Mouse (Mus musculus) hindbrain, embryonic 13.5 days (tissue): ENCODE data around the gene Krt86. TPM values are rescaled to one million over a fixed set of nuclear protein-coding genes. Genes with fewer than 3 reads are reported as not detected.
"Not testable (repeated sequence)": the region's sequence is repeated elsewhere in the genome, so short reads cannot be mapped to it uniquely, and the experiment has no call there.

Experiments used
- ATAC-seq: fragments of 200-750 bp; cut with Nextera tagmentation; 2 replicates; pipeline ENCODE4 v1.8.0; 2017; ENCODE audit warnings: moderate TSS enrichment; ENCODE audit not compliant: low FRiP score
- H3K27ac ChIP-seq: fragments of 300-500 bp; sonication (generic); 2 replicates; pipeline ENCODE4 v1.5.1; 2015; ENCODE audit warnings: inconsistent platforms, mild to moderate bottlenecking, moderate library complexity
- H3K27me3 ChIP-seq: fragments of 300-500 bp; sonication (generic); 2 replicates; pipeline ENCODE4 v1.6.1; 2015; ENCODE audit warnings: mild to moderate bottlenecking, inconsistent platforms
- H3K36me3 ChIP-seq: fragments of 300-500 bp; sonication (generic); 2 replicates; pipeline ENCODE4 v1.6.1; 2015; ENCODE audit warnings: mild to moderate bottlenecking, inconsistent platforms
- H3K4me1 ChIP-seq: fragments of 300-500 bp; sonication (generic); replicated peaks from 2 replicates; pipeline ENCODE4 v1.6.1; 2015; ENCODE audit warnings: inconsistent platforms
- H3K4me2 ChIP-seq: fragments of 300-500 bp; sonication (generic); 2 replicates; pipeline ENCODE4 v1.6.1; 2015; ENCODE audit warnings: inconsistent platforms, mild to moderate bottlenecking, moderate library complexity
- H3K4me3 ChIP-seq: fragments of 300-500 bp; sonication (generic); 2 replicates; pipeline ENCODE4 v1.5.1; 2015; ENCODE audit warnings: mild to moderate bottlenecking, inconsistent platforms
- H3K9ac ChIP-seq: fragments of 300-500 bp; sonication (generic); 2 replicates; pipeline ENCODE4 v1.6.1; 2015; ENCODE audit warnings: mild to moderate bottlenecking, inconsistent platforms
- H3K9me3 ChIP-seq: fragments of 300-500 bp; sonication (generic); 2 replicates; pipeline ENCODE4 v1.6.1; 2016; ENCODE audit warnings: inconsistent platforms
- WGBS: fragments of 180-500 bp; shearing (Covaris S2); methylation state at CpG from one replicate; pipeline ENCODE4 v1.1.7; 2015; 5-methylcytosine and 5-hydroxymethylcytosine counted together
- polyA plus RNA-seq: library from polyadenylated mRNA; unstranded; fragments of >200 nt; fragmentation: Nextera tagmentation; extraction: Ambion mirVana; gene quantifications from 2 replicates; pipeline ENCODE4 v1.2.1, GENCODE M21; 2015

Krt86 gene
- polyA plus RNA-seq, 1 experiment from 2014 or later, result not detected

GRCm38 (mm10) chr15:101494203-101494602, 20.9 kb downstream of the Krt86 start:
- no peak overlapping the region for H3K27ac ChIP-seq
- 24% methylated on average over 1 of the region's 1 CpGs for WGBS
- no peaks in the 10 kb centered on the region for H3K36me3 ChIP-seq
- ATAC-seq, result no peak
- no peak overlapping the region for H3K9ac ChIP-seq
- H3K4me2 ChIP-seq, result no peak overlapping the region
- no peaks in the 10 kb centered on the region for H3K9me3 ChIP-seq
- H3K4me1 ChIP-seq, result no peaks in the 10 kb centered on the region; the same call in 1 of the 2 replicates
- H3K4me3 ChIP-seq, result no peak overlapping the region
- no peaks in the 10 kb centered on the region for H3K27me3 ChIP-seq

- Histone ChIP-seq H3K4me1 (no peaks in the 10 kb centered on the region; the same call in 1 of the 2 replicates), H3K27ac (no peak overlapping the region), H3K9me3 (no peaks in the 10 kb centered on the region), H3K4me3 (no peak overlapping the region), H3K4me2 (no peak overlapping the region), H3K9ac (no peak overlapping the region), H3K27me3 (no peaks in the 10 kb centered on the region), H3K36me3 (no peaks in the 10 kb centered on the region)
- 88% methylated on average over 8 of the region's 8 CpGs for WGBS
- no peak for ATAC-seq
These were observed 22.0 kb downstream of the Krt86 start for GRCm38 (mm10) chr15:101495266-101495665.

GRCm38 (mm10) chr15:101497181-101497580, 23.9 kb downstream of the Krt86 start:
- no peaks in the 10 kb centered on the region for H3K36me3 ChIP-seq
- no peak overlapping the region for H3K4me3 ChIP-seq
- H3K9me3 ChIP-seq, result no peaks in the 10 kb centered on the region
- no peaks in the 10 kb centered on the region for H3K4me1 ChIP-seq
- WGBS, result 83% methylated on average over 2 of the region's 2 CpGs
- H3K9ac ChIP-seq, result no peak overlapping the region
- no peak overlapping the region for H3K4me2 ChIP-seq
- H3K27me3 ChIP-seq, result no peaks in the 10 kb centered on the region
- no peak for ATAC-seq
- H3K27ac ChIP-seq, result no peak overlapping the region

- peaks cover 4% of the 10 kb centered on the region; the same call in 1 of the 2 replicates for H3K4me1 ChIP-seq
- no peaks in the 10 kb centered on the region for H3K36me3 ChIP-seq
- no peaks in the 10 kb centered on the region for H3K27me3 ChIP-seq
- H3K9me3 ChIP-seq, result no peaks in the 10 kb centered on the region
- H3K4me3 ChIP-seq, result no peak overlapping the region
- no peak overlapping the region for H3K27ac ChIP-seq
- no peak overlapping the region for H3K4me2 ChIP-seq
- WGBS, result 66% methylated on average over 14 of the region's 14 CpGs
- no peak for ATAC-seq
- no peak overlapping the region for H3K9ac ChIP-seq
These were observed 33.8 kb downstream of the Krt86 start for GRCm38 (mm10) chr15:101506896-101507758.

- Histone ChIP-seq H3K9me3 (no peaks in the 10 kb centered on the region), H3K4me3 (no peak overlapping the region), H3K27me3 (no peaks in the 10 kb centered on the region), H3K36me3 (no peaks in the 10 kb centered on the region), H3K4me1 (peaks cover 4% of the 10 kb centered on the region; the same call in 1 of the 2 replicates), H3K9ac (no peak overlapping the region), H3K27ac (no peak overlapping the region), H3K4me2 (no peak overlapping the region)
- WGBS, result 83% methylated on average over 9 of the region's 9 CpGs
- ATAC-seq, result no peak
These were observed 35.0 kb downstream of the Krt86 start for GRCm38 (mm10) chr15:101508247-101508646.

- H3K27me3 ChIP-seq, result peaks cover 14% of the 10 kb centered on the region
- WGBS, result 72% methylated on average over 2 of the region's 2 CpGs
- ATAC-seq, H3K4me1 ChIP-seq, H3K27ac ChIP-seq, H3K4me2 ChIP-seq, H3K4me3 ChIP-seq, H3K9me3 ChIP-seq, H3K36me3 ChIP-seq, H3K9ac ChIP-seq: not testable (repeated sequence)
These were observed 43.9 kb downstream of the Krt86 start, which contains the start of gene Gm49425 for GRCm38 (mm10) chr15:101517161-101517560. Gene Gm49425, minus strand, starts transcription at chr15:101517261.

GRCm38 (mm10) chr15:101519792-101520191, 46.5 kb downstream of the Krt86 start:
- no peaks in the 10 kb centered on the region for H3K9me3 ChIP-seq
- no peaks in the 10 kb centered on the region for H3K36me3 ChIP-seq
- H3K4me1 ChIP-seq, result no peaks in the 10 kb centered on the region
- no peak overlapping the region for H3K4me3 ChIP-seq
- no peak overlapping the region for H3K4me2 ChIP-seq
- no peak overlapping the region for H3K9ac ChIP-seq
- 21% methylated on average over 2 of the region's 2 CpGs for WGBS
- no peak overlapping the region for H3K27ac ChIP-seq
- ATAC-seq, result no peak
- H3K27me3 ChIP-seq, result peaks cover 17% of the 10 kb centered on the region

- Histone ChIP-seq H3K27ac (no peak overlapping the region), H3K4me1 (no peaks in the 10 kb centered on the region), H3K9ac (no peak overlapping the region), H3K4me3 (no peak overlapping the region), H3K36me3 (no peaks in the 10 kb centered on the region), H3K4me2 (no peak overlapping the region), H3K9me3 (no peaks in the 10 kb centered on the region), H3K27me3 (peaks cover 17% of the 10 kb centered on the region)
- 78% methylated on average over 4 of the region's 4 CpGs for WGBS
- no peak for ATAC-seq
These were observed 49.4 kb downstream of the Krt86 start for GRCm38 (mm10) chr15:101522556-101523232.

Other genes with a start within 250 kb of the Krt86 start
- gene Grasp, start 249.3 kb upstream of the Krt86 start, polyA plus RNA-seq, result 1.7 and 1.8 TPM in 2 replicates
- 4.9 and 5.0 TPM in 2 replicates for gene Nr4a1, start 219.2 kb upstream of the Krt86 start, polyA plus RNA-seq
- 82.9 and 84.6 TPM in 2 replicates for gene Atg101, start 189.2 kb upstream of the Krt86 start, polyA plus RNA-seq
- gene 6030408B16Rik, start 180.3 kb upstream of the Krt86 start, polyA plus RNA-seq, result 0.56 and 0.66 TPM in 2 replicates
- 0.09 and 0.10 TPM in 2 replicates for gene Krt80, start 103.3 kb upstream of the Krt86 start, polyA plus RNA-seq
- gene Krt7, start 62.4 kb upstream of the Krt86 start, polyA plus RNA-seq, result 0.77 and 0.88 TPM in 2 replicates
- 0.19 and 0.23 TPM in 2 replicates for gene Krt87, start 34.7 kb upstream of the Krt86 start, polyA plus RNA-seq
- not detected in 2 replicates for gene Krt88, start 25.7 kb upstream of the Krt86 start, polyA plus RNA-seq
- gene Krt81, start 9.7 kb upstream of the Krt86 start, polyA plus RNA-seq, result not detected in 2 replicates
- not detected in 2 replicates for gene Krt83, start 18.0 kb downstream of the Krt86 start, polyA plus RNA-seq
- not detected in 2 replicates for gene Gm49425, start 43.8 kb downstream of the Krt86 start, polyA plus RNA-seq
- 0.16 TPM in 1 of 2 replicates, not detected in the other for gene Krt84, start 59.3 kb downstream of the Krt86 start, polyA plus RNA-seq
- gene Krt82, start 77.2 kb downstream of the Krt86 start, polyA plus RNA-seq, result not detected in 2 replicates
- gene Krt90, start 89.5 kb downstream of the Krt86 start, polyA plus RNA-seq, result 0.08 TPM in 1 of 2 replicates, not detected in the other
- gene Krt75, start 100.4 kb downstream of the Krt86 start, polyA plus RNA-seq, result 0.05 and 0.13 TPM in 2 replicates
- gene Gm5414, start 154.7 kb downstream of the Krt86 start, polyA plus RNA-seq, result not detected in 2 replicates
- not detected in 2 replicates for gene Gm5478, start 173.9 kb downstream of the Krt86 start, polyA plus RNA-seq
- not detected in 2 replicates for gene Krt6b, start 206.8 kb downstream of the Krt86 start, polyA plus RNA-seq
- not detected in 2 replicates for gene Krt6a, start 220.8 kb downstream of the Krt86 start, polyA plus RNA-seq
- gene Krt5, start 239.4 kb downstream of the Krt86 start, polyA plus RNA-seq, result 0.12 and 0.38 TPM in 2 replicates